Mouse (Mus musculus): ENCODE results near the gene Tpst1.
A peak's percentile ranks its signal among the peaks of the same experiment; 100 is the strongest.
"Not testable (repeated sequence)": the region's sequence is repeated elsewhere in the genome, so short reads cannot be mapped to it uniquely, and the experiment has no call there.

Gene Tpst1

DNA sequence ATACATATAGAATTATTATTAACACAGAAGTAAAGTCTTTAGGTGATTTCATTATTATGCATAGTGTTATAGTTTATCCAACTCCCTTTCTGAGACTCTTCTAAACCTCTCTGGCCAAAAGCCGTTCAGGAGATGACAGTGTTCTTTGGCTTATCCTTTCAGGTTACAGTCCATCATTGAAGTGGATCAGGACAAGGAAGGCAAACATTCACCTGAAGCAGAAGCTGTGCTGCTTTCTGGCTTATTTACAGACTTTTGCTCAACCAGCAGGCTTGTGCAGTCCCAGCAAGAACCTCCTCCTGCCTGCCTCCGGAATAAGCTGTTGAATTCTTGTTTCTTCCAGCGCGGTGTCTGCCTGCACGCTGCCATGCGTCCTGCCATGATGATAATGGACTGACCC lies at the start of gene Tpst1:
Gene Tpst1, plus strand, starts transcription at position 301 of the 400 bp plus-strand sequence.
- DNase-seq (ENCODE audit: low spot score): no peak

DNA sequence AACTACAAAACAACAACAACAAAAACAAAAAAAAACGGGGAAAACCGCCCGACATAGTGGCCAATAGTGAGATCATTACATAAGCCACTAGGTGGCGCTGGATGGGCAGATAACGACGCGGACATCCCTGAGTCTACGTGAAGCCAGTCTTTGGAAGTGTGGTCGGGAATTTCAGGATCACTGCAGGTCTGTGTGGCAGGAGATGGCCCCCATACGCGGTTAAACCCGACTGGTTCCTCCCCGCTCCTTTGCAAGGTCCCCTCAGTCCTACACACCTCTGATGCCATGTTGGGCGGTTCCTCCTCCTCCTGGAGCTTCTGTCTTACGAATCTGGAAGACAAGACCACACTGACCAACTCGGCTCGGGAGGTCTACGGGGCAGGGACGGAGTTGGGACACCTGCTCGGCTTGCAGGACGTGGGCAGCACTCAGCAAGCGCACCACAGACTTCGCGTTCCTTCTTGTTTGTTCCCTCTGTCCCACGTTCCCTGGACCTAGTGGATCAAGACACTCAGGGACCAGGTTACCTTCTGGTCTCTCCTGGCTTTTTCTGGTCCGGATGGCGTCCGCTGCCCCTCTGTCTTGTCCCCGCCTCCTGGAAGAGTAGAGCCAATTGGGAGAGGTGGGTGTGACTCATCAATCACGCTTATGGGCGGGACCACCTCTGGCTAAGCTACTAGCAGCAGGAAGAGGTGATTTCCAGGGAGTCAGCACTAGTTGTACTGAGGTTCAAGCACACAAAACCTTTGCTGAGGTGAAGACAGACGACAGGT lies 49.2 kb upstream of the Tpst1 start:
- DNase-seq (ENCODE audit: low spot score): peak; percentile 54

DNA sequence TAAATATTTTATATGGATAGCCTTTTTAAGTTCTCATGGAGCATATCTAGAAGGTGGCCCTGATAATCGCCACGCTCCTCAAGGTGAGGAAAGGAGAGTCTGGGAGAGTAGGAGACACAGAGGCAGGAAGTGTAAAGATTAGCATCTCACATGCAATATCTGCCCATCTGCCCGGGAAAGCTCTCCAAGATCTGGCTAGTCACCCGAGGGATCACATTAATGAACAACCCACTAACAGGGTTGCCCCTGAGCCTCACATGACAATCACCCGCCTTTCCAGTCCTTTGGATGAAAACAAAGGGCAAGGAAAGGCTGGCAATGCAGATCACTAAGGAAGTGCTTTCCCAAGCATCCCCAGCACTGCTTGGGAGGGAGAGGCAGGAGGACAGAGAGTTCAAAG lies 46.0 kb upstream of the Tpst1 start:
- no peak for DNase-seq (ENCODE audit: low spot score)

DNA sequence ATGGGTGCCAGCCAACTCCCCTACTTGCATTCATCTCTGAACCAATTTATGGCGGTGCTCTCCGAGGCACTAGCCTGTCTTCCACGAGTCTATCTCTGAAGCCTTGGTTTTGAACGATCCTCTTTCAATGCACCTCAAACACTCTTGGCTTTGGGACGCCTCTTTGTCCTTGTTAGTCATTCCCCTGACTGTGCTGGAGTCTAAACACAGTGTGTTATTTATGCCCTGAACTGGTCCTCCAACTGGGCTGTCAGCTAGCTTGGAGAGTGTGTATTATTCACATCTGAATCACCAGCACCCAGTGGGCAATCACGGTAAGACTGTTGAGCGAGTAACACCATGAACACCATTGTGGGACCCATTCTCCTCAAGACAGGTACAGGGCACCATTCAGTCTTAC lies 45.4 kb upstream of the Tpst1 start:
- DNase-seq (ENCODE audit: low spot score): no peak

DNA sequence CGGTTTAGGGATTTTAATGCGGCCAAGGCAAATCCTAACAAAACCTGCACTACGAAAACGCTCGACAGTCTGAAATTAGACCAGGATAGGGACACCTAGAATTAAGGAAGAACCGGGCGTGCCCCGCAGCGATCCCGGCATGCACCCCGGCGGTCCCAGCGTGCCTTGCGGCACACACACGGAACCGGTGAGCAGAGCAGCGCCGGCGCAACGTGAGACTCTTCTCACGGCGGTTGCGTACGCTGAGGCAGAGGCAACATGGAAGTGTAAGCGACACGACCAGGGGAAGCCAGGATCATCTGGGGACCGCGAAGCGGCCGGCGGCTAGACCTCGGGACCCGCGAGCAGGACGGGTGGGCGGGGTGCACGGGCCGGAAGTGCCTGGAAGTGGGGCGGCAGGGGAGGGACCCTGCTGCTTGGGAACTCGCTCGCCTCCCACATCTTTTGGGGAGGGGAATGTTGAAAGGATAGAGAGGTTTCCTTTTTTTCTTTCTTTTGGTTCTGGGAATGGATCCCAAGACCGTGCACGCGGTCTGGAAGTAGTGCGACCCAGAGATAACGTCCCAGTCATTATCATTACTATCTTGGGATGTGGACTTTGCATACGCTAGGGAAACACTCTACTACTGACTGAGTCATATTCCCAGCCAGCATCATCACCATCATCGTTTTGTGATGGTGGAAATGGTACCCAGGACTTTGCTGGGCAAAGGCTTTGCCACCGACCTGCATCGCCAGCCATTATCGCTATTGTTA lies 43.8 kb upstream of the Tpst1 start, which contains the start of the genes Asl and Crcp:
Gene Asl, minus strand, starts transcription at position 106 of the 756 bp plus-strand sequence.
Gene Crcp, plus strand, starts transcription at position 149 of the 756 bp plus-strand sequence.
- DNase-seq (ENCODE audit: low spot score): peak; percentile 79

DNA sequence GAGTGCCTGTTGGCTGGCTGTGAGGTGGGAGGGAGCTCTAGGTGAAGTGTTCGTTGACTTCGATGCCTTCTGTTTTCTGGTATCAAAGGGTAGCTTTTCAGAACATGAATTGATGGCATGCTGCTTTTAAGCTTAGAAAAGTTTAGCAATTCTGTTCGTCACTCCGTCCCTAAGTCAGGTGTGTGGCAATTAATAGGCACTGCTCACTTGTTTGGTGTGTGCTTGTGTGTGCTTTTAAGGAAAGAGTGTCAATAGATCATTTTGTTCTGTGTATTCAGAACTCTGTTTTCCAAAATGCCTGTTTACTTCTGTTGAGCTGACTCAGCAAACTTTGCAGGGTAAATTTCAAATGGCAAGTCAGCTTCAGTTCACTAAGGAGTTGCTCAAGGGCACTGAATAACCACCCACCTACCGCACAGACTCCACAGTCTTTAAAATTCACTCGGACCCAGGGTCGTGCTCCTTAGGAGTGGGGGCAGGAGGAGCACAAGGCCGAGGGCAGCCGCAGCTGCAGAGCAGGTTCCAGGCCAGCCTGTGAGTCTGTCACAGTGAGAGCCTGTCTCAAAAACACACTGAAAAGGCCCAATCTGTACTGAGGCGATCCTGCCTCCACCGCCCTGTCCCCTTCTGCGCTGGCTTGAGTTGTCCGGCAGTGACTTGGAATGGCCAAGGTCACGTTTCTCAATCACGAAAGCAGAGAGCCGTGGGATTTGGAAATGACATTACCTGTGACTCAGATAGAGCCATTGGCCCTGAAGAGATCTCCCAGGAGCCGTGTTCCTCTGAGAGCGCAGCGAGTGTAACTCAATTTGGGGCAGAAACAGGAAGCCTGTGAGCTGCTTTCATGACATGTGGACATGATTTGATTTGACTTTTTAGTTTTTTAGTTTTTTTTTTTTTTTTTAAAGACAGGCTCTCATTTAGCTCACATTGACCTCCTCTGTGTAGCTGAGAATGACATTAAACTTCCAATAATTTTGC lies 41.4 kb upstream of the Tpst1 start:
- no peak for DNase-seq (ENCODE audit: low spot score)

DNA sequence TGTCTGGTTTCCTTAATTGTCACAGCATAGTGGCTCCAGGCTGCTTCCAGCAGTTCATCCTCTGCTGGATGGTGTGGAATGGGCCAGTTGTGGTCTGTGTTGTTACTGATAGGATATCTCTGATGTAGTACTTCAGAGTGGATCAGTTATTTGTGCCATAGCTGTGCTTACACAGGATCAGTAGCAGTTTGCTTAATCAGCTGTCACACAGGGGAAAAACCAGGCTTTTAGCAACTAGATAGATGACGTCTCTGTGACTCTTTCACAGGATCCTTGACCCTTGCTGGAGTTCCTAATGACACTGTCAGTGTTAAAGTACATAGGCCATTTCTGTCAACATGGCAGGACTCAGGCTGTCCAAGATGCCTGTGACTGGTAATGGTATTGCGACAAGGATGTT lies 39.3 kb upstream of the Tpst1 start:
- DNase-seq (ENCODE audit: low spot score): no peak

DNA sequence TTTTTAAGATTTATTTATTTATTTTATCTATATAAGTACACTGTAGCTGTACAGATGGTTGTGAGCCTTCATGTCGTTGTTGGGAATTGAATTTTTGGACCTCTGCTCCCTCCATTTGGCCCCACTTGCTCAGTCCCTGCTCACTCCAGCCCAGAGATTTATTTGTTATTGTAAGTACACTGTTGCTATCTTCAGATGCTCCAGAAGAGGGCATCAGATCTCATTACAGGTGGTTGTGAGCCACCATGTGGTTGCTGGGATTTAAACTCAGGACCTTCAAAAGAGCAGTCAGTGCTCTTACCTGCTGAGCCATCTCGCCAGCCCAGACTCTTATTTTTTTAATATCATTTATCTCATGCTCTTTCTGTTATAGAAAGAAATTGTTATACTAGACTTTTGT lies 36.8 kb upstream of the Tpst1 start:
- DNase-seq (ENCODE audit: low spot score): not testable (repeated sequence)

DNA sequence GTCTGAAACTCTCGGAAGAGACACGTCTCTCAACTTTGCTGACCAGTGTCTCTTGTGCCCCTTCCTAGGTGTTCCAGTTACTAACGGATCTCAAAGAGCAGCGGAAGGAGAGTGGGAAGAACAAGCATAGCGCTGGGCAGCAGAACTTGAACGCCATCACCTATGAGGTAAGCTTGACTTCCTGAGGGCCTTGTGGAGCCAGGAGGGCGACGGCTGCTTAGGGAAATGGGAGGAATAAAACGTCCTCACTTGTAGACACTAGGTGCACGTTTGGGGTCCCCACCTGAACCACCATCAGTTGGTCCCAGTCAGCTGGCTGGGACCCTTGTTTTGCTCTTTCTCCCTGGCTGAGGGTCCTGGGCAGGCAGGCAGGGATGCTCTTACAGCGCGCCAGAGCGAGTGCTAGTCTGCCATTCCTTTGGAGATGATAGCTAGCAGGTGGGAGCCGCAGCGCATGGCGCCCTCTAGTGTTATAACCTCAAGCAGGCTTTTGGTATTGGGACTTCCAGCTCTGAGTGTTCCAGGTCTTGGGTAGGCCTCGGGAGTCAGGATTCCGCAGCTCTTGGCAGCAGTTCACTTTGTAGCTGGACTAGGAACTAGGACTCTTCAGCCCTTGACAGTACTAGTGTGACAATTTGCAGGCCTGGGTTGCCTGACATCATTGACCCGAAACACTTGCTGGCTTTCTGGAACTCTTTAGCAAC lies 35.2 kb upstream of the Tpst1 start:
- DNase-seq (ENCODE audit: low spot score): no peak

DNA sequence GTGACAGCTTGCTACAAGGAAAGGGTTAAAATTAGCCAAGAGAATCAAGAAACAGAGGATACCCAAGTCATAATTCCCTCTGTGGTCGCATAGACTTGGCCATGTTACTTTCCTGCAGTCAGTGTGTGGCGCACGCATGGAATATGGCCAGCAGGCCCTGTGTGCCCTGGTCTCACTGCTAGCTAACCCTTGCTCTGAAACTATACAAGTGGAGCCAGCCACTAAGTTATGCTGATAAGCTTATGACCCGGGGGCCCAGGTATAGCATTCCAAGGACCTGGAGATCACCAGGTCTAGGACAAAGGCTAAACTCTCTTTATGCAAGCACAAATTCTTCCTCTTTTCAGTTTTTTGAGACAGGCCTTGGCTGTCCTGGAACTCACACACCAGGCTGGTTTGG lies 32.3 kb upstream of the Tpst1 start:
- DNase-seq (ENCODE audit: low spot score): no peak

DNA sequence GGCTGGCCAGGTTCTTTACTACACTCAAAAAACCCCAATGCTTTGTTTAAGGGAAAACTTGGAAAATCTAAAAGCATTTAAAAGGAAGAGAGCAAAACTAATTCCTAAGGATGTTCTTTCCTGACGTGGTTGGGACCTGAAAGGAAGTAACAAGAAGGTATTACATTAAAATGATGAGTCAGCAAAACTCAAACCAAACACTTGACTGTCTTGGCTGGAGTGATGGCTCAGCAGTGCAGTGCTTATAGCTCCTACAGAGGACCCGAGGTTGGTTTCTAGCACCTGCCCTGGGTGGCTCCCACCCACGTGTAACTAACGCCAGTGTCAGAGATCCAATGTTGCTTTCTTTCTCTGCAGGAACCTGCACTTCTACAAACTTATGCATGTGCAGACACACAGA lies 31.9 kb upstream of the Tpst1 start:
- no peak for DNase-seq (ENCODE audit: low spot score)

DNA sequence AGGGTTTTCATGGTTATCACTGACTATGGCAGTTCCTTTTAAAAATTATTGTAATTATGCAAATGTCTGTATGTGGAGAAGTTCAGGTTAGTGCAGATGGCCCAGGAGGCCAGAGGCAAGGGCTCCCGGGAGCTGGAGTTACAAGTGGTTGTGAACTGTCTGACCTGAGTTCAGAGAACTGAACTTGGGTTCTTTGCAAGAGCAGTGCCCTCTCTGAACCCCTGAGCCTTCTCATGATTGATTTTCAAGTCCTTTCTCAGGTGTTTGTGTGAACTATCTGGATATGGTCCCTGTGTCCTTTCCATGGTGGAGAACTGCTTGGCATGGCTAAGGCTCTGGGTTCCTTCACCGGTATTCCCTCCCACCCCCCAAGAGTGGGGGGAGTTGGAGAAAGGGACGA lies 29.4 kb upstream of the Tpst1 start:
- no peak for DNase-seq (ENCODE audit: low spot score)

DNA sequence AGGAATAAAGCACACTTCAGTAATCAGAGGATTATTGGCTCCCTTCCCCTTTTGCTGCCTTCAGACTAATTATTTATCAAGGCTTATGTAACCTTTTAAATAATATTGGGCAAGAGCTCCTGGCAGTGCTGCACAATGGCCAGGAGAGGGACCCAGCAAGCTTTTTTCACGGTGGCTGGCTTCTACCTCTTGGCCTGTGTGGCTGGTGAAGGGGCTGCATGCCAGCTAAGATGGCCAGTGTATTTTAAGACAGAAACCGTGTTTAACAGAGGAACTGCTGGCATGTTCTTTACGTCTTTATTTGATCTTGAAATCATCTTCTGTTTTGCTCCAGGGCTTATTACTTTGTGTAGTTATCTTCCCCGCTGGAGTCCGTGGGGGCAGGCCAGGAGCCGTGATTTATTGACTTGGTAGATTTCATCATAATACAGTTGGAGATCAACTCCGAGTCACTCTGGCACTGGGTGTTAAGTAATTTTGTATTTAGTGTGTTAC lies 28.9 kb upstream of the Tpst1 start:
- DNase-seq (ENCODE audit: low spot score): no peak

DNA sequence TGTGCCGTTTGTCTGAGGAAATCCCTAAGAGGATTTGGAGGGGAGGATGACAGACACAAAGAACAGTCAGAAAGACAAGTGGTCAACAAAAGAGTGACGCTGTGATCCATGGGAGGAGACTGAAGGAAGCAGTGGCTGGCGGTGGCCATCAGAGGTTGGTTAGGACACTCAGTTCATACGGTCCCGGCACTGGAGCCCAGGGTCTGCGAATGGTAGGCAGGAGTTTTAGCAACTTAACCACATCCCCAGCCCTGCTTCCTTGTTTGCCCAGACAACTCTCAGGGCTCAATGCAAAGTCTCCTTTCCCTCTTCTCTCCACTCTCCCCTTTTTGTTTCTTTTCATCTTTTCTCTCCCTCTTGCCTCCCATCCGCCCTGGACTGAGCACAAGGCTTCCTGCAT lies 27.0 kb upstream of the Tpst1 start:
- no peak for DNase-seq (ENCODE audit: low spot score)

DNA sequence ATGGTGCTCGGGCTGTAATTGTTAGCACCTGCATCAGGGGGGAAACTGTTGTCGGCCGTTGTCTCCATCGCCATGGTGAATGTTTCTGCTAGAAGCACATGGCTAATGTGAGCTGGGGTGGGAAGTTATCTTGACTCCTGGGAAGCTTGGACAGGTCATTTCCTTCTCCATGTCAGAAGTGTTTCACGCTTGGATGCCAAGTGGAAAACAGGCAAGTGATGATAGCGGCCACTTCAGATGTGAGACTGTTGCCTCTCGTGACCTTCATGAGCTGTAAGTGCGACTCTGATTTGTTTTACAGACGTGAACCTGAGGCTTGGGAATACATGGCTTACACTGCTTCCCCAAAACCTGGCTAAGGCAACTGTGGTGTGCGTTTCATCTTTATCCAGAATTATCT lies 26.5 kb upstream of the Tpst1 start:
- DNase-seq (ENCODE audit: low spot score): no peak

DNA sequence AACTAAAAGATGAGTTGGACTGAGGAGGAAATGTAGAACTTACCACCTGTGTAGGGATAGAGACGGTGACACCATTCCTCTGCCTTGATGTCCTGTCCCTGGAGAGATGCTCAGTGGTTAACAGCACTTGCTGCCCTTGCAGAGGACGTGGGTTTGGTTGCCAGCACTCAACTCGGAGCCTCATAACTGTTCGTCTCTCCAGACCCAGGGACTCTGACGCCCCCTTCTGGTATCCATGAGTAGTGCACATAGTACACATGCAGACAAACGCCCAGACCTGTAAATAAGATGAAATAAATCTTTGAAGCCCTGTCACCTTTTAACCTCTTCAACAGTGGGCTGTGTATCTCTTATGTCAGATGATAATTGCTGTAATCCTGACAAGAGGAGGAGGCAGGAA lies 26.1 kb upstream of the Tpst1 start:
- DNase-seq (ENCODE audit: low spot score): no peak

DNA sequence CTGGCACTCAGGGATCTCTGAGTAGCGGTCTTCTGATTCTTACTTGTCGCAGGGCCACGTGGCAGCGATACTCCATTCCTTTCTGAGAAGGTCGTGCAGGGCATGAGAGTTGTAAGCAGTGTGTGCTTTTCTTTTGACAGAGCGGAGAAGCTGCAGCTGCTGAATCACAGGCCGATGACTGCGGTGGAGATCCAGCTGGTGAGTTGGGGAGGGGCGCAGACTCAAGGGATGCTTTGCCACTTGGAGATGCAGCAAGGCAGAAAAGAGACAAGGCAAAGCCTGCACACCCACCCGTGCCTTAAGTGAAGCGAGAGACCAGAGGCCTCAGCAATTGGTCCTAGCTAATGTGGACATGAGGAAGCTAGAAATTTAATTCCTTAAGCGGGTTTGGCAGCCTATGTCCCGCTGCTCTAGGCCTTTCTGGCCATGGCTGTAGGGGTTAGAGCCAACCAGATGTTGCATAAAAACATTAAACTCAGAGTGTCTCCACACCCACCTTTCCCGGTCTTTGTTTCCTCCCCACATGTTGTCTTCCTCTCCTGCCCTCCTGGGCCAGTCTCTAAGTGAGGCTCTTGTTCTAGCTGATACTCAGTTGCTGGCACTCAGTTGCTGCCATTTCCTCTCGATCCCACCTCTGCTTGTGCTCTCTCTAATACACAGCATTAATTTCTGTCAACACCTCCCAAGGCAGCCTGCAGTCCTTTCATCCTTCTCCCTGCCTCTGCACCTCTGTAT lies 24.2 kb upstream of the Tpst1 start:
- DNase-seq (ENCODE audit: low spot score): no peak

DNA sequence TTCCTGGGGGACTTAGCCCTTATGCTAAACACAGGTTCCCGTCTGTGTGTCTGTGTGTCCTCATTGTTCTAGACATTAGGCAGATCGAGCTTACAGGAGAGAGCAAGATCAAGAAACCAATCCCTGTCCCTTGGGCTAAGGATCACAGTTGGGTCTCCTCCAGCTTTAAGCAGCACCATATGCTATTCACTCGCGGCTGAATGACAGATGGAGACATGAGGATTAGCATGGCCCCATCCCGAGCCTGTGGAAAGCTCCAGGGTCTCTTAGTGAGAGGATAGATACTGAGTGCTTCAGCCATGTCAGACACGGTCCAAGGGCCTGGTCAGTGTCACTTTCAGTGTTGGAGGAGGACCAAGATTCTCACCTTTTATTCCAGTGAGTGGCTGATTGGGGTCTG lies 22.7 kb upstream of the Tpst1 start:
- DNase-seq (ENCODE audit: low spot score): no peak

DNA sequence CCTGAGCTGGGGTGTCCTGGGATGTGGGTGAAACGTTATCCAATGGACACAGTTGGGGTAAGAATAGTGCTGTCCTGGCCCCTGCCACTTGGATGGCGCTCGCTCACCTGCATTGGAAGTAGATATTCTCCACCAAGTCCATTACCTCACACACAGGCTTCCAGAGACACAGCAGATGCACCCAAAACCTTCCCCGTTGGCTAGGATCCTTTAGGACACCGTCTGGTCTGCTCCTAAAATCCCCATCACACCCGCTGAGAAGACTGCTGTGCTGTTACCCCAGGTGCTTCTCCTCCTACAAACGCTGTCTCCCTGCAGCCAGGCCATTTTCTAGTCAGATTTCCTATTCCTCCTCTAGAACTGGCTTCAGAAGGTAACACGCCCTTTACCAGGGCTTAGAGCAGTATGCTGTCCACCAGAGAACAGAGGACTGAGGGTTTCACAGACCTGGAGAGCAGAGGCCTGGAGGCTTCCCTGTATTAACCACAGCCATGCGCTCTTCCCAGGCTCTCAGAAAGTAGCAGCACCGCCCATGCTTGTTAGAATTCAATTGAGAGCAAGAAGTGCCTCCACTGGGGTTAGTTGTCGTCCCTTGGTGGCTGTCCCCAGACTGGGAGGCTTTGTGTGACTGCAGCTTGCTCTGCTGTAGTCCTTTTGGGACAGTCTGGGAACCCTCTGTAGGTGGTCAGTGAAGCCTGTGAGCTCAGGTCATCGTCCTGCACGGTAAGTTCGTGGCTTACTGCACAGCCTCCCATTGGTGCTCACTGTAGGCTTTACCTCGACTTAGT lies 21.9 kb upstream of the Tpst1 start:
- no peak for DNase-seq (ENCODE audit: low spot score)

DNA sequence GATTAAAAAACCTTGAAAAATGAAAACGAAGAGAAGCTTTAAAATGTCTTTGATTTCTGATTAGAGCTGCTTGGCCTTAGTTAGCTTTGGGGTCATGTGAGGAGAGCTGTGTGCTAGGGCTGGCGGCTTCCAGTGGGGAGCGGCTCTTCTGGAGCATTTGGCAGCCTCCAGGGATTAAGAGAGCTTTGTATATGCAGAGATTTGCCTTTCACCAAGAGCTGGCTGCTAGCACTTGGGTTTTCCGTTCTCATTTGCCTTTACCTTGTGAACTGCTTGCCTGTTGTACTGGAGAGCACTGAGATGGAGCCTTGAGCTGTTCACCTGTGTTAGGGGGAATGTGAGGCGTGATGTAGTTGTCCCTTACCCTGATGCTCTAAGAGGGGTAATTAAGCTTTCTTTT lies 20.6 kb upstream of the Tpst1 start:
- no peak for DNase-seq (ENCODE audit: low spot score)

Data from ovary, postnatal 10 days (tissue).